Mouse (Mus musculus): ENCODE data around the gene Ankrd34c. TPM values are rescaled to one million over a fixed set of nuclear protein-coding genes. Genes with fewer than 3 reads are reported as not detected.

Gene Ankrd34c
- polyA plus RNA-seq, 1 experiment: not detected

DNA sequence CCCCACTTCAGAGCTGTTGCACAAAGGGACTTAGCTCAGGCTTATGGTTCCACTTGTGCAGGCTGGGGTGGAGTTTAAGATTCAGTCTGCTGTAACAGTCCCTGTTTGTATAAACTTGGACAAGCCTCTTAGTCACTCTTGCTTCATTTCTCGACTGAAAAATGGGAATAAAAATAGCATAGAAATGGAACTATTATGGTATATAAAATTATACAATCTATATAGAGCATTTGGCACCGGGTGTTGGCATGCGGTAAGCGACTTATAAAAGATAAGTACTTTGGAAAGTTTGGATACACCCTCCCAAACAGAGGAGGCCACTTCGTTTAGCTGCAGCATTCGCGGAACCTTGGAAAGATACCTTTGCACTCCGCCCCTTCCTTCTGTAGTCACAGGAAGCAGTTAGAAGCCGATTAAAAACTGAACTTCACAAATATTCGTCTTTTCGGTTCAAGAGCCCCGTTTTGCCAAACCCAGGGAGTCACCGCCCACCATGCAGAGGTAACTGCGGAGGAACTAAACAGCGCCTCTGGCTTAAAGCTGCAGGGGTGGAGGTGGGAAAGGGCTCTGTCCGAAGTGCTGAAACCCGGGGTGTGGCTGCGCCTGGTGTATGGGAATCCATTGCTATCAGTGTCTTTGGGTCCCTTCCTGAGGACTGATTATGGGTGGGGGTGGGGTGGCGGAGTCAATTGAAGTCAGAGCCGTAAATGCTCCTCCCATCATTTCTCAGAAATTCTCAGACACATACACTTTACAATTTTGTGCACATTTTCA is 1.2 kb downstream of the Ankrd34c start:
- no peaks in the 10 kb centered on the region for H3K79me3 ChIP-seq (ENCODE audit: low read depth)
- no peaks in the 10 kb centered on the region for H3K36me3 ChIP-seq (ENCODE audit: control insufficient read depth, insufficient read depth)
- H3K4me3 ChIP-seq (ENCODE audit: insufficient read depth, poor library complexity, severe bottlenecking): no peak overlapping the region
- H3K79me2 ChIP-seq (ENCODE audit: control insufficient read depth, insufficient read depth): no peaks in the 10 kb centered on the region
- no peaks in the 10 kb centered on the region for H3K27me3 ChIP-seq (ENCODE audit: control insufficient read depth, insufficient read depth, insufficient read length)
- TF ChIP-seq MYOD1 (IDR thresholded peaks at IDR 0.05; ENCODE audit: control insufficient read depth, insufficient read length, low read depth) (no peak), FOSL1 (IDR thresholded peaks at IDR 0.05; ENCODE audit: insufficient read depth, low read length, poor library complexity, severe bottlenecking) (no peak), MAX (IDR thresholded peaks at IDR 0.05) (no peak), CTCF (IDR thresholded peaks at IDR 0.05; ENCODE audit: control insufficient read depth, insufficient read depth, insufficient read length) (no peak), MYOG (IDR thresholded peaks at IDR 0.05; ENCODE audit: control insufficient read depth, extremely low read depth, insufficient read length) (no peak), USF1 (IDR thresholded peaks at IDR 0.05; ENCODE audit: low read depth) (no peak), CEBPB (IDR thresholded peaks at IDR 0.05; ENCODE audit: low read depth) (no peak)
- no peak overlapping the region for H3ac ChIP-seq (ENCODE audit: control insufficient read depth, insufficient read length, low read depth)

DNA sequence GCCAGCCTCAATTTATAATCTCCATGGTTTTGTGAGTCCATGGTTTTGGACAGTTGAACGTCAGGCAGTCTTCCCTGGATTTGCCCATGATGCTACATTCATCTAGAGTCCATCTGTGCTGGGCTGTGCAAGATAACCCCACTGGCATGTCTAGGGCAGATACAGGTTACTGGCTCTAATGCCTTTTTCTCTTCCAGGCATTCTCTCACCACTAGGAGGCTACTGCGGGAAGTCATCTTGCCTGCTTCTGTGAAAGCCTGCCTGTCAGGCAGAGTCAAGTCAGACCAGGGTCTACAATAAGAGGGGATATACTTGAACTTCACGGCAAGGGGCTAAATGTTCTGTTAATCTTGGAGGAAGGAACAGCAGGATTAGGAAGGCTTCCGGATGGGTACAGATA is 31.4 kb downstream of the Ankrd34c start:
- Histone ChIP-seq H3K4me3 (ENCODE audit: insufficient read depth, poor library complexity, severe bottlenecking) (no peak overlapping the region), H3K36me3 (ENCODE audit: control insufficient read depth, insufficient read depth) (no peaks in the 10 kb centered on the region), H3K79me2 (ENCODE audit: control insufficient read depth, insufficient read depth) (peaks cover 9% of the 10 kb centered on the region), H3K79me3 (ENCODE audit: low read depth) (no peaks in the 10 kb centered on the region), H3K27me3 (ENCODE audit: control insufficient read depth, insufficient read depth, insufficient read length) (no peaks in the 10 kb centered on the region), H3ac (ENCODE audit: control insufficient read depth, insufficient read length, low read depth) (no peak overlapping the region)
- TF ChIP-seq MYOG (IDR thresholded peaks at IDR 0.05; ENCODE audit: control insufficient read depth, extremely low read depth, insufficient read length) (no peak), CTCF (IDR thresholded peaks at IDR 0.05; ENCODE audit: control insufficient read depth, insufficient read depth, insufficient read length) (no peak), MAX (IDR thresholded peaks at IDR 0.05) (no peak), MYOD1 (IDR thresholded peaks at IDR 0.05; ENCODE audit: control insufficient read depth, insufficient read length, low read depth) (no peak), FOSL1 (IDR thresholded peaks at IDR 0.05; ENCODE audit: insufficient read depth, low read length, poor library complexity, severe bottlenecking) (no peak), CEBPB (IDR thresholded peaks at IDR 0.05; ENCODE audit: low read depth) (no peak), USF1 (IDR thresholded peaks at IDR 0.05; ENCODE audit: low read depth) (no peak)

DNA sequence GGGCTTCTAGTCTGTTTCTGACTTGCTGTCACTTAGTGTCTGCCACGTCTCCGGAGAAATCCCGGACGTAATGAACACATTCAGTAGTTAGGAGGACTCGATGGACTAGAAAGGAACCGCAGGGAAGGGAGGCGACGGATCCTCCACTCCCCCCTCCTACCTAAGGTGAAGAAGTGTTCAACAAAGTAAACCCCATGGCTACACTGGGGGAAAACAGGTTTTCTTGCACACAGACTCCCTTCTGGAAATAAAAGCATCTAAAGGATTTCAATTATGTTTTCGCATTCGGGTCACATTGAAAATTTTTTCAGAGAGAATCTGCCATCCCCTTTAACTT is 33.1 kb downstream of the Ankrd34c start:
- Histone ChIP-seq H3K36me3 (ENCODE audit: control insufficient read depth, insufficient read depth) (peaks cover 12% of the 10 kb centered on the region), H3K27me3 (ENCODE audit: control insufficient read depth, insufficient read depth, insufficient read length) (no peaks in the 10 kb centered on the region), H3ac (ENCODE audit: control insufficient read depth, insufficient read length, low read depth) (peak overlapping the region; percentile 72), H3K4me3 (ENCODE audit: insufficient read depth, poor library complexity, severe bottlenecking) (no peak overlapping the region), H3K79me3 (ENCODE audit: low read depth) (no peaks in the 10 kb centered on the region), H3K79me2 (ENCODE audit: control insufficient read depth, insufficient read depth) (peaks cover 9% of the 10 kb centered on the region)
- TF ChIP-seq MYOD1 (IDR thresholded peaks at IDR 0.05; ENCODE audit: control insufficient read depth, insufficient read length, low read depth) (no peak), MAX (IDR thresholded peaks at IDR 0.05) (no peak), FOSL1 (IDR thresholded peaks at IDR 0.05; ENCODE audit: insufficient read depth, low read length, poor library complexity, severe bottlenecking) (no peak), USF1 (IDR thresholded peaks at IDR 0.05; ENCODE audit: low read depth) (no peak), CTCF (IDR thresholded peaks at IDR 0.05; ENCODE audit: control insufficient read depth, insufficient read depth, insufficient read length) (no peak), MYOG (IDR thresholded peaks at IDR 0.05; ENCODE audit: control insufficient read depth, extremely low read depth, insufficient read length) (no peak)

DNA sequence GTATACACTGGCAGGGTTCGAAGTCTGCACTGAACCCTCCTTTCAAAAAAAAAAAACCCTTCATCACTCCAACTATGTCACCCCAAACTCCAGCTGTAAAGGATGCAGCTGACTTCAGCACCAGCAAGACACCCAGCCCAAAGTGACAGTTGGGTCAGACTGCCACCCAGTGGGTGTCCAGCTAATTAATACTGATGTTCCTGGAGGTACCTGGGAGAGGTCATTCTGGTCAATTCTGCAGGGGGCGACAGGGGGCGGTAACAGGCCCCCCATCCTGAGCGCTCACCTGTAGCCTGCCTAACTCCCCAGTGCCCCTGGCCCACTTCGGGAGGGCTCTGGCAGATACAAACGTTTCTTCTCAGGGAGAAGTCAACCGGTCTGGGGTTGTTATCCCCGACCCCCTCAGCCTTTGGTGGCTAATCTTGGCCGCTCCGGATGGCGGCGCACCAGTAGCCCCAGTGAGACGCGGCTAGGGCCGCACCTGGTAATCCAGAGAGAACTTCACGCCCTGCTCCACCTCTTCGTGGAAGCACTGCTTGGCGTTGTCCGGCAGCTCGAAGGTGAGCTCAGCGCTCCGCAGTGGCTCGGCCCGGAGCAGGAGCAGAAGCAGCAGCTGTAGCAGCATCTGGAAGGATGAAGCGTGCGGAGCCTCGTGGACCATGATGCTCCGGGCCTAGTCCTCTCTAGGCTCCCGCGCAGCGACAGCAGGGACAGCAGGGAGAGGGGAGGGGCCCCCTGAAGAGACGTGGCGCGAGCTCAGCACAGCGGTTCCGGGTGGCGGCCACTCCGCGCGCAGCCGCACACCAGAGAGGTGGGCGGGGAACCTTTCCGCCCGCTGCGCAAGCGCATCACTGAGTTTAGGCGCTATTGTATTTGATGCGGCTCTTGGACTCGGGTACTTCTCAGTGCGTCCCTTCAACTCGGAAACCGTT is 33.7 kb downstream of the Ankrd34c start, which contains the start of gene Tmed3:
Gene Tmed3, minus strand, starts transcription at position 804 of the 932 bp plus-strand sequence.
- Histone ChIP-seq H3K79me2 (ENCODE audit: control insufficient read depth, insufficient read depth) (peaks cover 9% of the 10 kb centered on the region), H3K36me3 (ENCODE audit: control insufficient read depth, insufficient read depth) (peaks cover 13% of the 10 kb centered on the region), H3ac (ENCODE audit: control insufficient read depth, insufficient read length, low read depth) (peak within 1 kb of the TSS; percentile 95), H3K4me3 (ENCODE audit: insufficient read depth, poor library complexity, severe bottlenecking) (peak within 1 kb of the TSS; percentile 42), H3K79me3 (ENCODE audit: low read depth) (no peaks in the 10 kb centered on the region), H3K27me3 (ENCODE audit: control insufficient read depth, insufficient read depth, insufficient read length) (no peaks in the 10 kb centered on the region)
- peak; percentile 98 for TF ChIP-seq MAX (IDR thresholded peaks at IDR 0.05)
- TF ChIP-seq MYOD1 (IDR thresholded peaks at IDR 0.05; ENCODE audit: control insufficient read depth, insufficient read length, low read depth): no peak
- no peak for TF ChIP-seq CEBPB (IDR thresholded peaks at IDR 0.05; ENCODE audit: low read depth)

DNA sequence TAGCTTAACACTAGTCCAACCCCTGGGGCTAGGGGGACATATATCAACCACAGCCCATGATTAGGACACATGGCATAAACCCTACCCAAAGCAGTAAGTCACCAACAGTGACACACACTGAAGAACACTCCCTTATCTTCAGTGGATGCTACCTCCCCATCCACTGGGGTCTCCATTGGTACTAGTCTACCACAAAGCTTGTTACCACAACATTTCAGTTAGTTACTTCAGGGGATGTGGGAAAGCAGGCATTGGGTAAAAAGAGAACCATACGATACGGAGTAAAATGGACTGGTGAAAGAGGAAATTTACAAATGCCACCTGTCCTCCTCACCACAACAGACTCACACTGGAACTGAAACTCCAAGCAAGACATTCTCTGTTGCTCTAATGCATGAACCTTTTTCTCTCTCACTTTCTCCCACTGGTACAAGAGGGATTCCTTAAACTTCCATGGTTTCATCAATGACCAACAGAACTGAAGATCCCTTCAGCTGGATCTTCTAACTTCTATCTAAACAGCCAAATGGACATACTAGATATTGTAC is 37.3 kb downstream of the Ankrd34c start:
- no peak overlapping the region for H3ac ChIP-seq (ENCODE audit: control insufficient read depth, insufficient read length, low read depth)
- peaks cover 13% of the 10 kb centered on the region for H3K36me3 ChIP-seq (ENCODE audit: control insufficient read depth, insufficient read depth)
- no peaks in the 10 kb centered on the region for H3K79me3 ChIP-seq (ENCODE audit: low read depth)
- no peak overlapping the region for H3K4me3 ChIP-seq (ENCODE audit: insufficient read depth, poor library complexity, severe bottlenecking)
- peaks cover 9% of the 10 kb centered on the region for H3K79me2 ChIP-seq (ENCODE audit: control insufficient read depth, insufficient read depth)
- TF ChIP-seq MAX (IDR thresholded peaks at IDR 0.05) (no peak), MYOD1 (IDR thresholded peaks at IDR 0.05; ENCODE audit: control insufficient read depth, insufficient read length, low read depth) (no peak), FOSL1 (IDR thresholded peaks at IDR 0.05; ENCODE audit: insufficient read depth, low read length, poor library complexity, severe bottlenecking) (no peak), CEBPB (IDR thresholded peaks at IDR 0.05; ENCODE audit: low read depth) (no peak), MYOG (IDR thresholded peaks at IDR 0.05; ENCODE audit: control insufficient read depth, extremely low read depth, insufficient read length) (no peak), CTCF (IDR thresholded peaks at IDR 0.05; ENCODE audit: control insufficient read depth, insufficient read depth, insufficient read length) (no peak), USF1 (IDR thresholded peaks at IDR 0.05; ENCODE audit: low read depth) (no peak)
- H3K27me3 ChIP-seq (ENCODE audit: control insufficient read depth, insufficient read depth, insufficient read length): no peaks in the 10 kb centered on the region
